Mouse (Mus musculus) naive thymus-derived CD4-positive, alpha-beta T cell, adult 2 months (primary cell): Measurements from ENCODE around the gene Ephb1.

ENCODE experiments used
- DNase-seq: peaks from one replicate; pipeline ENCODE4 v3.0.0-alpha.2; 2011; ENCODE audit warnings: low read depth

Gene Ephb1

DNA sequence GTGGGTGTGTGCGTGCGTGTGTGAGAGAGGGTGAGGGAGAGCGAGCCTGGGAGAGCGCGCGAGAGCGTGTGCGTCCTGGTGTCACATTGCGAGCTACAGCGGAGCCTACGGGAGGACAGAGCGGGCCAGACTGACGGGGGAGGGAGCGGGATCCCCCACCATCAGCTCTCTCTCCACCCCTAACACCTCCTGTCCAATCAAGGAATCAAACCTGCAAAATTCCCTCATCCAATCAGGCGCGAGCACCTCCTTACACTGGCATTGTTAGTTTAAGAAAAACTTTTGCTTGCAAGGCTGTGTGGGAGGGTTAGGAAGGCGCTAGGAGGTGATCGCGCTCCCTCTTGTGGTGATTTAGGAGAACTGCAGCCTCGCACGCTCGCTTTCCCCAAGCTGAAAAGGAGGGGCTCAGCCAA lies at the start of gene Ephb1:
TSS of gene Ephb1 (minus strand) at position 133 of the 413 bp plus-strand sequence.
- DNase-seq = peak; percentile 46

DNA sequence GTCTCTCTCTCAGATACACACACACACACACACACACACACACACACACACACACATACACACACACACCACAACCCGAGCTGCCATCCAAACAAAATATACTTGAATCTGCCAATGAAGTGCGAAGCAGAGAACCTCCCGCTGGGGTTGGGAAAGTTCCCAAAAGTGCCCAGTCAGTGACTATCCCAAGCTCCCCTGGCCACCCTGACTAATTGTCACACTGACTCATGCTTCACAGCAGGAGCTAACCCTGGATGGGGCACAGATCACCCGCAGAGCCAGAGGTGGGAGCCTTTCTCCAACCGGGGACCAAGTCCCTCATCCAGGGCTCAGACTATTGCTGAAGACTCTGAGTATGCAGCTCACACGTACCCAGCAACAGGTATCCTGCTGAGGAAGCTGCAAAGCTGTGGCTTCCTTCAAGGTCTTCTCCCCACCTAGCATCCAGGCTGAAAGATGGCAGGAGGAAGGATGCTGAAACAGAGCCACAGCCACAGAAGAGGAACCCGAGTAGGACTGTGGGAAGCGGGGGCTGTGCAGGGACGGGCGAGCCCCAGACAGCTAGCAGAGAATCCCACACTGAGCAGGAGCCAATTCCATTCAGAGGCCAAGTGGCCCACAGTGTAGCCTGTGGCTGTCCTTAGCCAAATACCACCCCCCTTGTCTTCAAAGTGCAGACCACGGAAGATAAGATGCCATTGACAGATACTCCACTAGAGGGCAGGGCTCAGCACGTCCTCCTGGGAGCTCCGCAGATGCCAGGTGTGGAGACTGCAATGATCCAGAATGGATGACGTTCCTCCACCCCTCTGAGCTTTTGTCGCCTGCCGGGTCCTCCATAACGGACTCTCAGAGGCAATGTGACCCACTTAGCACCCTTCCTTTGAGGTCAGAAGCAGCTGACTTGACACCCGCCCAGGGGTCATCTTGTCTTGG lies 48.9 kb upstream of the Ephb1 start:
- DNase-seq = peak; percentile 6

DNA sequence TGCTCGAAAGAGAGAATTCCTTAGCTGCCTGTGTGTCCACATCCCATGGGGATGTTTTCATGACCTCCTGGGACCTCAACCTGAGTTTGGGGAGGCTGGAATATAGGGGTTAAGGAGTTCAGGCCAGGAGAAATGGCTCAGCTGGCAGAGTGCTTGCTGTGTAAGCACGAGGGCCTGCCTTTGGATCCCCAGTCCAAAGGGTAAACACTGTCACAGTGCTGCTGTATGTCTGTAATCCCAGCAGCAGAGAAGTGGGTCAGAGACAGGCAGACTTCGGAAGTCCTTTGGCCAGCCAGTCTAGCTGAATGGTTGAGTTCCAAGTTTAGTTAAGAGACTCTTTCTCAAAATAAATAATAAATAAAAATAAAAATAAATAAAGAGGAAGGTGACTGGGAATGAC lies 48.2 kb upstream of the Ephb1 start:
- no peak for DNase-seq

DNA sequence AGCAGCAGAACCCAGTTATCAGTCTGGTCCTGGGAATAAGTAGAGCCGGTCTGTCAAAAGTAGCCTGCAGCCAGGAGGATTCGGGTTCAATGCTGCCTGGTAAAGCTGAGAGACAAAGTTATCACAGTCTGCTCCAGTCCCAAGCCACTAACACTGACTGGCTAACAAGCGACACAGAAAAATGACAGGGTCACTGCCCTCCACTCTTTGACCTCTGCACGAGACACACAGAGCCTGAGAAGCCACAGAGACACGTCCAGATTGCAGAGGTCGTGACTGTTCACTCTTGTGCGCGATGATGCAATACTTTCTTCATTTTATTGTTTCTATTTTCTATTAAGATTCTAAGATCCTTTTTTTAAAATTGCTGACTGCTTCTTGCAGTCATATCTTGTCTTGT lies 33.8 kb upstream of the Ephb1 start:
- DNase-seq = no peak

DNA sequence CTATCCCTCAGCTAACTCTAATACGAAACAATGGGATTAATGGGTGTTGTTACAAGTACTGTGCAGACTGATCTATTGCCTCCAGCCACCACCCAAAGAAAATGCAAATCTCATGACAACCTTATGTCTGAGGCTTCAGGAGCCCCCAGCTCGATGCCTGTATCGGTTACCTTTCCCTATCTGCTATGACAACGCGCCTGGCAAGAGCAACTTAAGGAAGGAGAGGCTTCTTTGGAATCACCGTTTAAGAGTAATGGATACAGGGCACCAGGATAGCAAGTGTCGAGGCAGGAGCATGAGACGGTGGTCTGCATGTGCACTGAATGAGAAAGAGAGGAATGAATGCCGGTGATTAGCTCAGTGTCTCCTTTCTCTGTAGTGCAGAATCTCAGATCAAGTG lies 32.3 kb upstream of the Ephb1 start:
- DNase-seq = no peak

DNA sequence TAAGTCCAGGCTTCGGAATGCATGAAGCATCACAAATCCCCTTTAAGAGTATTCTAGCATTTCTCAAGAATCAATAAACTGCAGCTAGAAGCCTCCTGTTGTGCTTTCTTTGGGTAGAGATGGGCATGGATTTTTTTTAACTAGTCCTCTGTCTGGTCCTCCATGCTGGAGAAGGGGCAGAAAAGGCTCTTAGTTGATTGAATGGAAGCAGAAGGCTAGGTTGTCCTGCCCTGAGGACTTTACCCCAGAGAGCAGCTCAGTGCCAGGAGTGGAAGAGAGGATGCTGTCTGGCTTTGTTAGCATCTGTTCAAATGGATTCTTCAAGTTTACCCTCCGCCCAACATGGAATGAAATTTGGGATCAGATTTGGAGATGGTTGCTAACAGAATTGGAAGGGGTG lies 25.7 kb upstream of the Ephb1 start:
- DNase-seq = no peak

DNA sequence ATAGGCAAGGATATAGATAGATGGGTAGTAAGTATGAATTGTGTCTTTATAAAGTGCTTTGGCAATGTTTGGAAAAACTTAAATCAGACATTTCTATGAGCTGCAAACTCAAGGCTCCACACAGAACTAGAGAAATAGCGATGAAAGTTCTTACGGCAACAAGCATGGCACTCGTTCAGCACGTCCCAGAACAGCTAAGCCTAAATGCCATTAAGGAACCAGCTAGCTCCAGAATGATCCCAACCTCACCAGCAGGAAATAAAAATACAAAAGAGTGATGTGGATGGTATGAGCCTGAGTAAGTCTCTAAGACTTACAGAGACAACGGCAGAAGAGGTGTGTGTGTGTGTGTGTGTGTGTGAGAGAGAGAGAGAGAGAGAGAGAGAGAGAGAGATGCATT lies 20.2 kb upstream of the Ephb1 start:
- DNase-seq = no peak

DNA sequence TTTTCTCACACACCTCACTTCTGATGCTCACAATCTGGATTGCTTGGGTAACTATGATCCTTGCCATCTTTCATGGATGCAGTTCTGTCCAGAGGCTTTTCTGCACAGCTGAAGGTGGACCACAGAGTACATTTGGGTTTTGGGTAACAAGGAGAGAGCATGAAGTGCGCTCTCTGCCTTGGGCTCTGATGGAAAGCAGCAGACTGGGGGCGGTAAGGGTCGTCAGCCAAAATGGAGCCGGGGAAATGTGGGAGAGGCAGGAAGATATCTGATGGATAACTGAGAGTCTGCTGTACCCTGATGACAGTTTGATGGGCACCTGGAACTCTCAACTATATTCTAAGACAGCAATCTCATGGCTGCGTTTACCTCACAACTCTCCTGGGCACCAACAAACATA lies 19.4 kb upstream of the Ephb1 start:
- no peak for DNase-seq

DNA sequence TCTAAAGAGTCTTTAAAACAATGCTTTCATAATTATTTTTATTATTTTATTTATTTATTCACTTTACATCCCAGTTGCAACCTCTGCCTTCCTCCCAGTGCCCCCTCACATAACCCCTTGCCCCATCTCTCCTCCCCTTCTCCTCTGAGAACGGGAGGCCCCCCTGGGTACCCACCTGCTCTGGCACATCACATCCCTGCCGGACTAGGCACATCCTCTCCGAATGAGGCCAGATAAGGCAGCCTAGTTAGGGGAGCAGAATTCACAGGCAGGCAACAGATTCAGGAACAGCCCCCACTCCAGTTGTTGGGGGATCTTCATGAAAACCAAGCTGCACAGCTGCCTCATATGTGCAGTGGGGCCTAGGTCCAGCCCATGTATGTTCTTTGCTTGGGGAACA lies 17.4 kb upstream of the Ephb1 start:
- no peak for DNase-seq

DNA sequence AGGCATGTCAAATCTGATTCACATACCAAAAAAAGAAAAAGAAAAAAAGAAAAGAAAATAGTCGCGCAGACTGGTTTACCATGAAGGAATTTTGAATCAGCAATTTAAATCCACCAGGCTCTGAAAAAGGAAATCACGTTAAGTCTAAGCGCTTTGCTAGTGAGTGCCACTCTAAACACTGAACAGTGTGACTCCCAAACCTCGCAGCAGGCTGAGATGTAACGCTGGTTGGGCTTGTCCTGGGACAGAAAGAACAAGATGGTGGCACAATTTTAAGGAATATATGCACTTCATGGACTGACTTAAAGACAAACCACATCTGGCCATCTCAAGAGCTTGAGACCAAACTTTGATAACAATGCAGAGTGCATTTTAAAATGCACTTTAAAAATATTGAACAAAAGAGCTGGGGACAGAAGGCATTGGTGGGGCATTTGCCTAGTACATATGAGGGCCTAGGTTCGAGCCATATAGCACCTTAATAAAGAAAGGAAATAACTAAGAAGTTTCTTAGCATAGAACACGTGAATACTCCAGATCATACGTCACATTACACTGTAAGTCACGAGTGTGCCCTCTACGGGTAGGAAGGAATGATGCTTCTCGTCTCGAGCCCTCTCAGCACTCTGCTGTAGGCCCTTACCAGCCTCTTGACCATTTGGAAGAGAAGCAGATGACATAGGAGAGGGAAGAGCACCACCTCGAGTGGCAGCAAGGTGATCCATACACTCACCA lies 16.7 kb upstream of the Ephb1 start:
- DNase-seq = no peak

DNA sequence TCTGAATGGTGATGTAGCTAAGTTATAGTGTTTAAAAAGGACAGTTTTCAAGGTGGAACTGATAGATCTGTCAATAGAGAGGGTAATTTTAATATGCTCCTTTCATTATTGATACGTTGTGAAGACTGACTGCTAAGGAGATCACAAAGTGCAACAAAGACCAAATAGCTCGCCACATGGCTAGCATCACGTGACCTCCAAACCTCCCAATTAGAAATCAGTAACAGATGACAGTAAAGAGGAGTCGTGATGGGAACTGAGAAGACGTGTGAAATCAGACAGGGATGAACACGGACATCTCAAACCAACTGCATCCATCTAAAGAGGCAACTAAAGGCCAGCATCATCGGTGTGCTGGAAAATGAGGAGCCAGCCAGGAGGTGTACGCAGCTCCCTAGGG lies 15.6 kb upstream of the Ephb1 start:
- DNase-seq = no peak

DNA sequence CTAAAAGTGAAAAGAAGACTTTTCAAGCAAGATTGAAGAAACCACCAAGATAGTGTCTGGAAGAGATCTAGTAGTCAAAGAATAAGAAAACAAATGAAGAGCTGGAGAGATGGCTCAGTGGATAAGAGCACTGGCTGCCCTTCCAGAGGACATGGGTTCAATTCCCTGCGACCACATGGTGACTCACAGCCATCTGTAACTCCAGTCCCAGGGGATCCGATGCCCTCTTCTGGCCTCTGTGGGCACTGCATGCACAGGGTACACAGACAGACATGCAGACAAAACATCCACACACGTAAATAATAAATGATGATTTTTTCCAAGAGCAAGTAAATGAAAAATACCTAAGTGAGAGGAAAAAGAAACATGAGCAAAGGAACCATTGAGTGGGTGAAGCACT lies 14.6 kb upstream of the Ephb1 start:
- no peak for DNase-seq

DNA sequence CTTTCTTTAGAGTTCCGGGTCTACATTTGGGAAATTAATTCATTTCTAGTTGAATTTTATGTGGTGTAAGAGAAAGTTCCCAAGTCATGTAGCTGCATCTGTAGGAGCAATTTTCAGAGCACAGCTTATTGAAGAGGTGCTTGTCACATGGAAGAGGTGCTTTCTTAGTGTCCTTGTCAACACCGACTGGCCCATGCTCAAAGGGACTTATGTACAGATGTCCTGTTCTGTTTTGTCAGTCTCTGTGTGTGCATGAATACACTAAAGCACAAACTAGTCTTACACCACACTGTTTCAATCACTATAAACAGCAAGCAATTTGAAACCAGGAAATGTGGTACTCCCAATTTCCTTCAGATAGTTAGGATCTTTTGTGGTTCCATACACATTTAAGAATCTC lies 13.3 kb upstream of the Ephb1 start:
- no peak for DNase-seq

DNA sequence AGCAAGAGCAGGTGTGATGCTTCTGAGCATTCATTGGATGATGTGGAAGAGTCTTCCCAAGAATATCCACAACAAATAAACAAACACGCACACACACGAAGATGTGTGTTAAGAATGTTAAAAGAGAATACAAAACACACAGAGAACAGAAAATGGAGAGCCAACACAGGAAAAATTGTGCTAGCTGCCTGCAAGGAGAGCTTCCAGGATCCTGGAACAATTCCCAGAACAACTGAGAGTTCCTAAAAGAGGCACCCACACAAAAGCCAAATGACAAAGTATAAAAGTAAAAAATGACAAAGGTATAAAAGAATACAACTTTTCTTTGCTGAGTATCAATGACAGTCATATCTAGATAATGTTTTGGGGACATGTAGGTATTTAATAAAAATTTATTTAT lies 11.0 kb upstream of the Ephb1 start:
- DNase-seq = no peak

DNA sequence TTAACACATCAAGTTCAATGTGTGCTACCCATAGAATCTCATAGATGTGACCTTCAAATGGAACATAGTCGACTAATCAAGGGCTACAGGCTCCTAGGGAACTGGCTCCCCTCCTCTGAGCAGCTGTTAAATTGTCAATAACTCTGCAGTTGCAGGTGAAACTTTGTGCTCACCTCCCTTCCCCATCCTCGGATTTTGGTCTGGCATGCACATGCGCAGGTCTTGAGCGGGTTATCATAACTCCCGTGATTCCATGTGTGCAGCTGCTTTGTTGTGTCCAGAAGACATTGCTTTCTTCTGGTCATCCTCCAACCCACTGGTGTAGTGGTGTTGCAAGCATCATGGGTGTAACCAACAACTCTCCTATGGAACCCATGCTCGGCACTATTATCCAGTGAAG lies 4.8 kb upstream of the Ephb1 start:
- DNase-seq = no peak

DNA sequence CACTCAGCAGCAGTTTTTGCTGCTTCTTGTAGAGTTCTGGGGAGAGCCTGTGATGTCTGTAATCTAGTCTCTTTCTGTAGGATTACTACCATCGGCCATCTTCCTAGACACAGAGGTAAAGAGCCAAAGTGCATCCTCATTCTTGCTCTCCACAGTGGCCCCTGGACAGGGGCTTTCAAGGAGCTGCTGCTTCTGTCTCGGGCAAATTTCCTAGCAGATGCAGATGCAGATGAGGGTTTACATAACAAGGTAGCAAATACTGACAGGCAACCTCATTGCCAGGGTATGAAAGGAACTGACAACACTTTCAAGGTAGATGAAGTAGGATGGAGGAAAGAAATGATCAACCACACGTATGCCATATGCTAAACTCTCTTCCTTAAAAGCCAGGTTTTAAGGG lies 4.2 kb upstream of the Ephb1 start:
- DNase-seq = no peak

DNA sequence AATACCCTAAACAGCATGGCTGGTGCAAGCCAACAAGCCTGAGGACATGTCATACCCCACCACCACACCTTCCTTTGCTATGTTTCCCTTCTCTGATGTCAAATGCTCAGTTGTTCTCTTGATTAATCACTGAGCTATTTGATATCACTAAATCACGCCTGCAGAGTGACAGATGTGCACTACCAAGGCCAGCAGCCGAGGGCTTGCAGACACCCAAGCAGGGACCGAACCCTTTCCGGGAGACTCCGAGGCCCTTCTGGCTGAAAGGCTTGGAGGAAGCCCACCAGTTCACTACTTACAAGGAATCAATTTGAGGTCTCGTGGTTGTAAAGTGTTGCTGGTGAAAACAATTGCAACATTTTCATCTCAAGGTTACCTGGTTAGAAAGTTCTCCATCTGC lies 3.5 kb upstream of the Ephb1 start:
- no peak for DNase-seq

DNA sequence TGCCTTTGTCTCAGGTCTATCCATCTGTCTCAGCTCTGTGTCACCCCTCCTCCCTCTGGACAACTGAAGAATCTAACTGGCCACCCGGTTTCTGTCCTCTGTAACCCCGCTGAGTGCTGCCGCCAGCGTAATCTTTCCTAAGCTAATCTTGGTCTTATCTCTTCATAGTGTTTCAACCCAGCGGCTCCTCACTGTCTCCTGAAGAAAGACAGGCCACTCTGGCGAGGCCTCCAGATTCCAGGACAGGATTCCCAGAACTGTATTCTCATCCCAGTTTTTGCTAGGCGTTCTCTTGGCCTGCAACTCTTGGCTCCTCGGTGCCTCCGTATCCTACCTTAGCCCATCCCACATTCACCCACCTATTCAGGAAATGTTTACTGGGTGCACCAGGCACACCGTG lies 2.0 kb upstream of the Ephb1 start:
- no peak for DNase-seq

DNA sequence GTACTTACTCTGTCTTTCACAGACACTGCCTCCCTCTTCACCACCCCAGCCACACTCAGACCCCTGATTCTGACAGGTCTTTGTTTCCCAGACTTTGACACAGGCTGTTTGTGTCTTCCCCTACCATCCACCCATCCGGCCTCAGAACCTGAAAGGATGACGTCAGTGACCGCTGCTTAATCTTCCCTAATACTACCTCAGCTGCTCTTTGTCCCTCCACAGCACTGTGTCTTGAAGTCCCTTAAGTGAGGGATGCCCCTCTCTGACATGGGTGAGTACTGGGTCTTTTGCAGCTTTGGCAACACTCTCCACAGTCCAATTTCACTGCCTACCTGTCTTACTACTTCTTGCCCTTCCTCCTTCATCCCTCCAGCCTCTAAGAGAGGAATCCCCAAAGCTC lies 1.2 kb upstream of the Ephb1 start:
- no peak for DNase-seq

DNA sequence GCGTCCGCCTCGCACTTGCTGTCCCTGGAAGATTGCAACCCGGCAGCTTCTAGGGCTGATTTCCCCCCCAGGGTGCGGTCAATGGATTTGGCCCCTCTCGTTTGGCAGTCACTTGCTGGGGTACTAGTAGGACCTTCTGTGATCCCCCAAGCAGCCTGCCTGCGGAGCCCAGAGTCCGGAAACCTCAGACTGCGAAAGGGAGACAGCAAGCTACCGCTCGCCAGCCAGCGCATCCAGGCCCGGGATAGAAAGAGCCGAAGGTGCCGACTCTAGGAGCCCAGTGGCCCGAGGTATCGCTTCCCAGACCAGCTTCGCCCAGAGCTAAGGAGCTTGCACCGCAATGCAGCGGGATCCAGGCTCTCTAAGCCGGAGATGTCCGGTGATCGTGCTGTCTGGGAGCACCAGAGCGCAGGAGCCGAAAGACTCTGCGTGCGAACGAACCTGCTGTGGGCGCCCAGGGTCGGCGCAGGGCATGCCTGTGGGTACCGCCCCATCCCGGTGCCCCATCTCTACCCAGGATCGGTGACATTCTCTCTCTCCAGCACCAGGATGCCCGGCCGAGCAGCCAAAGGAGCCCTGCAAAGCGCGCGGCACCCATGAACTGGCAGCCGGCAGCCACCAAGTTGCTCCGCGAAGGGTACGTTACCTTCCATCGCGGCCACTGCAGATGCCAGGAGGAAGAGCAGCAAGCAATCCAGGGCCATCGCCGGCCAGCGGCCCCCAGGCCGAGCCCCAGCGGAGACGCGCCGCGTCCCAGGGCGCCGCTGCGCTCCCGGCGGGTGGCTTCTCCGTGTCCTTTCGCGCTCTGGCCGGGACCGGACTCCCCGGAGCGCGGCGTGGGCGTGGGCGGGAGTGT lies 629 bp downstream of the Ephb1 start:
- no peak for DNase-seq

DNA sequence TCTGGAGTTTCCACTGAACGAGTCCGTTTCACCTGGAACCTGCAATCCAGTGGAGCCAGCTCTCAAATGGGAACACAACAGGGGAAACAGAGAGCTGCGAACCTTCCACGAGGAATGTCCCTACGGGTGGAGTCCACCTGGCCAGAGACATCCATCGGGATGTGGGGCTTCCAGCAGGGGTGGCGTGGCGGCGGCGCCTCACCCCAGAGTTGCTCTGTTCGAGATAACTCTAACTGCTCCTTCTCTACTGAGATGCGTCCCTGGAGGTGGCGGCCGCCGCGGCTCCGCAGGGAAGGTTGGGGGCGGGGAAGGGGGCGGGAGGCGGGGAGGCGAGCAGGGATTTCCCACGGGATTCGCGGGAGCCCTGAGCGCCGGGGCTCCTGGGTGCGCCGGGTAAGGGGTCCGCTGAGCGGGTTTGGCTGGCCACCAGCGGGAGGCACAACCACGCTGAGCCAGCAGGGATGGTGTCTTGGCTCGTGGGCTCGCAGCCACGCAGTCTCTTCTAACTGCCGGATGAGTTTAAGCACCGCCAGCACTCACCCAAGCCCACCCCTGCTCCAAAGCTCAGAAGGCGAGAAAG lies 1.3 kb downstream of the Ephb1 start:
- DNase-seq = no peak
